Mouse (Mus musculus) kidney, embryonic 14.5 days (tissue): ENCODE measurements around the gene Dhx37. TPM values are rescaled to one million over a fixed set of nuclear protein-coding genes. Genes with fewer than 3 reads are reported as not detected.

Experiments used
- ATAC-seq: fragments of 200-750 bp; cut with Nextera tagmentation; 2 replicates; pipeline ENCODE4 v1.8.0; 2017; ENCODE audit warnings: moderate number of reproducible peaks, mild to moderate bottlenecking, moderate TSS enrichment, moderate library complexity; ENCODE audit not compliant: low FRiP score, low TSS enrichment
- H3K27ac ChIP-seq: fragments of 300-500 bp; sonication (generic); 2 replicates; pipeline ENCODE4 v1.5.1; 2014; ENCODE audit warnings: low read depth, mild to moderate bottlenecking, low read length, moderate library complexity, mixed read lengths
- H3K27me3 ChIP-seq: fragments of 300-500 bp; sonication (generic); 2 replicates; pipeline ENCODE4 v1.6.1; 2014; ENCODE audit warnings: mild to moderate bottlenecking, low read length; ENCODE audit not compliant: control insufficient read depth, insufficient read depth
- H3K36me3 ChIP-seq: fragments of 300-500 bp; sonication (generic); 2 replicates; pipeline ENCODE4 v1.6.1; 2014; ENCODE audit warnings: low read length, mixed read lengths; ENCODE audit not compliant: control insufficient read depth, insufficient read depth
- H3K4me1 ChIP-seq: fragments of 300-500 bp; sonication (generic); 2 replicates; pipeline ENCODE4 v1.6.1; 2014; ENCODE audit warnings: low read length, mixed read lengths; ENCODE audit not compliant: control insufficient read depth, insufficient read depth
- H3K4me2 ChIP-seq: fragments of 300-500 bp; sonication (generic); replicated peaks from 2 replicates; pipeline ENCODE4 v1.6.1; 2014; ENCODE audit warnings: low read depth, mild to moderate bottlenecking, low read length
- H3K4me3 ChIP-seq: fragments of 300-500 bp; sonication (generic); 2 replicates; pipeline ENCODE4 v1.5.1; 2014; ENCODE audit warnings: mild to moderate bottlenecking, low read length
- H3K9ac ChIP-seq: fragments of 300-500 bp; sonication (generic); 2 replicates; pipeline ENCODE4 v1.6.1; 2014; ENCODE audit warnings: low read depth, mild to moderate bottlenecking, low read length, moderate library complexity
- H3K9me3 ChIP-seq: fragments of 300-500 bp; sonication (generic); 2 replicates; pipeline ENCODE4 v1.6.1; 2016; ENCODE audit warnings: low read length; ENCODE audit not compliant: control insufficient read depth
- WGBS: fragments of 180-500 bp; shearing (Covaris S2); extraction: QIAGEN DNeasy Blood & Tissue Kit; methylation state at CpG from one replicate; pipeline ENCODE4 v1.1.7; 2014; 5-methylcytosine and 5-hydroxymethylcytosine counted together
- polyA plus RNA-seq: library from polyadenylated mRNA; unstranded; fragments of >200 nt; fragmentation: Nextera tagmentation; extraction: Ambion mirVana; gene quantifications from 2 replicates; pipeline ENCODE4 v1.2.1, GENCODE M21; 2014

Gene Dhx37
- 7.7 and 14.4 TPM in 2 replicates for polyA plus RNA-seq

- peaks cover 28% of the 10 kb centered on the region for H3K36me3 ChIP-seq
- peak within 1 kb of the TSS; percentile 96 for H3K4me3 ChIP-seq
- ATAC-seq: peak; percentile 95
- under 1% methylated on average over 46 of the region's 46 CpGs for WGBS
- 0 out of 2 replicates have a peak within 1 kb of the TSS, but pooled peaks have one; percentile 42 for H3K27ac ChIP-seq
- peak within 1 kb of the TSS; percentile 87 for H3K4me2 ChIP-seq
- H3K9ac ChIP-seq: peak within 1 kb of the TSS; percentile 85
- no peaks in the 10 kb centered on the region for H3K9me3 ChIP-seq
- H3K4me1 ChIP-seq: no peaks in the 10 kb centered on the region; the same call in 1 of the 2 replicates
- H3K27me3 ChIP-seq: no peaks in the 10 kb centered on the region
Measured at GRCm38 (mm10) chr5:125433793-125434337, at the start of gene Dhx37. TSS of gene Dhx37 (minus strand) at chr5:125434121.

- Histone ChIP-seq H3K4me1 (peaks cover 9% of the 10 kb centered on the region), H3K27ac (no peak overlapping the region), H3K9me3 (no peaks in the 10 kb centered on the region), H3K27me3 (no peaks in the 10 kb centered on the region), H3K4me3 (no peak overlapping the region), H3K9ac (no peak overlapping the region), H3K4me2 (no peak overlapping the region), H3K36me3 (peaks cover 11% of the 10 kb centered on the region)
- no peak for ATAC-seq
- WGBS: 92% methylated on average over 7 of the region's 7 CpGs
Measured at GRCm38 (mm10) chr5:125482474-125482873, 48.6 kb upstream of the Dhx37 start.

GRCm38 (mm10) chr5:125480434-125481231 is 46.7 kb upstream of the Dhx37 start:
- no peak overlapping the region for H3K27ac ChIP-seq
- H3K27me3 ChIP-seq: no peaks in the 10 kb centered on the region
- no peak overlapping the region for H3K4me3 ChIP-seq
- H3K36me3 ChIP-seq: peaks cover 11% of the 10 kb centered on the region
- no peak for ATAC-seq
- 84% methylated on average over 11 of the region's 11 CpGs for WGBS
- no peaks in the 10 kb centered on the region for H3K9me3 ChIP-seq
- 0 out of 2 replicates have a peak overlapping the region, but pooled peaks have one; percentile 23 for H3K9ac ChIP-seq
- peaks cover 17% of the 10 kb centered on the region for H3K4me1 ChIP-seq
- H3K4me2 ChIP-seq: no peak overlapping the region

DNA sequence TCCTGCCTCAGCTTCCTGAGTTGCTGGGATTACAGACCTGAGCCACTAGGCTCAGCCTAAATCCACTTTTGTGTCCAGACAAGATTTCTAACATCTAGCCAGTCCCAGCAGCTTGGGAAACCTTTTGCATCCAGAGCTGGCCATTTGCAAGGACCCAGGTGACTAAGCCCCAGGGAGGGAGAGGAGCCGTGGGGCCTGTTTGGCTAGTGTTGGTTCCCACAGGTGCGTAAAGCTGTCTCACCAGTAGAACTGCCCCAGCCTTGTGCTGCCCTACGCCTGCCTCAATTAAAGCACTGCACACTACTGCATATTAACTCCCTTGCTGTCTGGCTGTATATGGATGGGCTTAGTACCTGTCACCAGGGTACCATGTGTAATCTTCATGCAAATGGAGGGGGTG is 45.5 kb upstream of the Dhx37 start:
- 91% methylated on average over 3 of the region's 3 CpGs for WGBS
- Histone ChIP-seq H3K27ac (no peak overlapping the region), H3K27me3 (no peaks in the 10 kb centered on the region), H3K9ac (no peak overlapping the region), H3K36me3 (peaks cover 11% of the 10 kb centered on the region), H3K9me3 (no peaks in the 10 kb centered on the region), H3K4me1 (peaks cover 17% of the 10 kb centered on the region), H3K4me2 (no peak overlapping the region), H3K4me3 (no peak overlapping the region)
- ATAC-seq: no peak

DNA sequence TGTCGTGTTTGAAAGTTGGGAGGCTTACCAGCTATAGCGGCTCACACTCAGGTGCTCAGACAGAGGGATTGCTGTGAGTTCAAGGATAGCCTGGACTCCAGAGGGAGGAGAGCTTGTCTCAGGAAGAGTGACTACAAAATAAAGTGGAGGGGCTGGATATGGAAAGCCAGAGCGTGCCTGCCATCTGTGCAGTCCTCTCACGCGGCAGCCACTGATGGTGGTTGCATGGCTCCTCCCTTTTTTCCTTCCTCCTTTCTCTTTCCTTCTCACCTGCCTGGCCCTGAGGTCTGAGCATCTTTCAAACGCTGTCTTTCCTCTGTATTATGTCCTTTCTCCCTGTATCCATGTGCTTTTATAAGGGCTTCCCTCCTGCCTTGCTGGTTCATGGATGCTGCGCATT is 44.1 kb upstream of the Dhx37 start:
- no peak overlapping the region; the same call in 1 of the 2 replicates for H3K4me2 ChIP-seq
- no peaks in the 10 kb centered on the region for H3K9me3 ChIP-seq
- H3K4me3 ChIP-seq: no peak overlapping the region
- peaks cover 17% of the 10 kb centered on the region for H3K4me1 ChIP-seq
- no peaks in the 10 kb centered on the region for H3K27me3 ChIP-seq
- H3K36me3 ChIP-seq: peaks cover 3% of the 10 kb centered on the region
- H3K27ac ChIP-seq: no peak overlapping the region
- WGBS: 77% methylated on average over 7 of the region's 7 CpGs
- H3K9ac ChIP-seq: no peak overlapping the region
- ATAC-seq: no peak

DNA sequence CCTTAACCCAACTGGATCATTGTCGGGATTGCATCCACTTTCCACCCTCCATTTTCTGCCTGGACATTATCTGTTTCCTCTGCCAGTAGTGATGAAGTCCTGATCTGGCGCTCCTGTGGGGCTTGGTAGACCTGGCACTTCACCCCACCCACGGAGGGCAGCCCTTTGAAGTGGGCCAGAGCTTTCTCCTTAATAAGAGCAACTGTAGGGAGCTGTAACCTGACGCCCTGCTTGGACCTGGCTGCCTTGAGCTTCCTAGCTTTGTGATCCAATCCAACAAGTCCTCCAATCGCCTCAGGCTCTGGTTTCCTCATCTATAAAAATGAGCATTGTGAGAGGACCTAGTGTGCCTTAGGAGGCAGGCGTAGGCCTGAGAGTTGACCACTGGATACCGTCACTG is 43.6 kb upstream of the Dhx37 start:
- Histone ChIP-seq H3K4me1 (peaks cover 17% of the 10 kb centered on the region), H3K4me2 (peak overlapping the region; percentile 90), H3K36me3 (no peaks in the 10 kb centered on the region), H3K4me3 (peak overlapping the region; percentile 81; the same call in 1 of the 2 replicates), H3K9ac (peak overlapping the region; percentile 76; the same call in 1 of the 2 replicates), H3K9me3 (no peaks in the 10 kb centered on the region), H3K27ac (no peak overlapping the region), H3K27me3 (no peaks in the 10 kb centered on the region)
- ATAC-seq: no peak
- 36% methylated on average over 7 of the region's 7 CpGs for WGBS

GRCm38 (mm10) chr5:125476799-125477198 is 42.9 kb upstream of the Dhx37 start:
- Histone ChIP-seq H3K4me2 (peak overlapping the region; percentile 90), H3K4me1 (peaks cover 17% of the 10 kb centered on the region), H3K27me3 (no peaks in the 10 kb centered on the region), H3K27ac (no peak overlapping the region), H3K9me3 (no peaks in the 10 kb centered on the region), H3K9ac (peak overlapping the region; percentile 76; the same call in 1 of the 2 replicates), H3K36me3 (no peaks in the 10 kb centered on the region), H3K4me3 (peak overlapping the region; percentile 81)
- 51% methylated on average over 7 of the region's 7 CpGs for WGBS
- no peak for ATAC-seq

DNA sequence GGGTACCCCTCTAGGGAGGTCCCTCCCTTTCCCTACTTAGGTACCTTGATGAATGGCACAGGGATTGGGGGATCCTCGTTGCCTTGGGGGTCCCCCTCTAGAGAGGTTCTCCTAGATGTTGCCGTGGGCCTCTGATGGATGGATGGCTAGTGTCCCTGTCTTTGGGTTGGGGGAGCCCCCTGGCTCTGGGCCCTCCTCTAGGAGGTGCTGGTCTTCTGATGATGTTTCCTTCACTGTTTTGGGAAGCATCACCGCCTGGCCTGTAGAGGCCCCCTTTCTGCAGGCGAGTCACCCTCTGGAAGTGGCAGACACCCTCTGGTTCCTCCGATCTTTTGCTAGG is 42.3 kb upstream of the Dhx37 start:
- H3K4me2 ChIP-seq: peak overlapping the region; percentile 90
- peak; percentile 34 for ATAC-seq
- H3K4me1 ChIP-seq: peaks cover 17% of the 10 kb centered on the region
- 9% methylated on average over 5 of the region's 5 CpGs for WGBS
- peak overlapping the region; percentile 76; the same call in 1 of the 2 replicates for H3K27ac ChIP-seq
- H3K9ac ChIP-seq: peak overlapping the region; percentile 76
- peak overlapping the region; percentile 81 for H3K4me3 ChIP-seq
- no peaks in the 10 kb centered on the region for H3K36me3 ChIP-seq
- no peaks in the 10 kb centered on the region for H3K27me3 ChIP-seq
- H3K9me3 ChIP-seq: no peaks in the 10 kb centered on the region
